Mouse (Mus musculus) testis, adult 2 months (tissue): ENCODE data around the gene Ncbp3. TPM values are rescaled to one million over a fixed set of nuclear protein-coding genes. Genes with fewer than 3 reads are reported as not detected.
A peak's percentile ranks its signal among the peaks of the same experiment; 100 is the strongest.

ENCODE experiments used
- H3K27ac ChIP-seq: fragments of 200-500 bp; 2 replicates; pipeline ENCODE4 v1.5.1; 2012; ENCODE audit warnings: low read depth, low read length; ENCODE audit not compliant: control insufficient read depth, insufficient read depth
- H3K27me3 ChIP-seq: fragments of 200-500 bp; 2 replicates; pipeline ENCODE4 v1.6.1; 2012; ENCODE audit warnings: mild to moderate bottlenecking, low read length, moderate library complexity; ENCODE audit not compliant: control insufficient read depth, insufficient read depth
- H3K36me3 ChIP-seq: fragments of 200-500 bp; 2 replicates; pipeline ENCODE4 v1.6.1; 2012; ENCODE audit warnings: mild to moderate bottlenecking, low read length; ENCODE audit not compliant: control insufficient read depth, insufficient read depth
- H3K4me1 ChIP-seq: fragments of 200-500 bp; 2 replicates; pipeline ENCODE4 v1.6.1; 2012; ENCODE audit warnings: low read length; ENCODE audit not compliant: control insufficient read depth, insufficient read depth
- H3K4me3 ChIP-seq: fragments of 200-500 bp; 2 replicates; pipeline ENCODE4 v1.5.1; 2012; ENCODE audit warnings: low read depth, mild to moderate bottlenecking, low read length, moderate library complexity, mixed read lengths; ENCODE audit not compliant: control insufficient read depth
- CTCF ChIP-seq: fragments of 200-500 bp; IDR thresholded peaks from 2 replicates; pipeline ENCODE4 v1.5.1; 2012; ENCODE audit warnings: low read depth, mild to moderate bottlenecking, inconsistent platforms, low read length, moderate library complexity; ENCODE audit not compliant: control insufficient read depth, insufficient read depth, insufficient replicate concordance
- POLR2A ChIP-seq: fragments of 200-500 bp; IDR thresholded peaks from 2 replicates; pipeline ENCODE4 v1.6.1; 2012; ENCODE audit warnings: low read depth, mild to moderate bottlenecking, inconsistent platforms, low read length, moderate library complexity; ENCODE audit not compliant: control insufficient read depth
- polyA plus RNA-seq: library from polyadenylated mRNA; depleted of rRNA; stranded (reverse); fragments of >200 nt; gene quantifications from 2 replicates; pipeline ENCODE4 v1.2.3, GENCODE M21; 2012

Ncbp3 gene
- polyA plus RNA-seq, 1 experiment: 1.8 TPM

GRCm38 (mm10) chr11:73048030-73048876 is 670 bp downstream of the Ncbp3 start:
- H3K4me1 ChIP-seq: peaks cover 11% of the 10 kb centered on the region
- no peaks in the 10 kb centered on the region for H3K27me3 ChIP-seq
- peak overlapping the region; percentile 99 for H3K4me3 ChIP-seq
- H3K27ac ChIP-seq: peak overlapping the region; percentile 96
- TF ChIP-seq POLR2A: no peak
- no peak for TF ChIP-seq CTCF
- no peaks in the 10 kb centered on the region; the same call in 1 of the 2 replicates for H3K36me3 ChIP-seq

DNA sequence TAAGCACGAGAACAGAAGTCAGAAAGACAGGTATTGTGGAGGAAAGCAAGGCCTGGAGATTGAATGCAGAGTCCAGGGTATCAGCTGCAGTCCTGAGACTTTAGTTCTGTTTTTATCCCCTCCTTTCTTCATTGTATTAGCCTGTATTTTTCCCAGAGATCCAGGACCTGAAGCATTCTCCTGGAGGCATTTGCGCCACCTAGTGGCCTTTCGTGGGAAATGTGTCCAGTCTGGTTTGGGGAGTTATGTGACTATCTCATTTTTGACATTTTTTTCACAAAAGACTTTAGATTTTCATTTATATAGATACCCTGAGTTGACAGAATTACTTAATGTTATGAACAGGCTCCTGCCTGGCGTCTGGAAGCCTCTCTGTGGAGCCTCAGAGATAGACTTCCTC is 1.8 kb downstream of the Ncbp3 start:
- no peaks in the 10 kb centered on the region for H3K27me3 ChIP-seq
- H3K27ac ChIP-seq: no peak overlapping the region
- TF ChIP-seq POLR2A (no peak), CTCF (peak; percentile 57; the same call in 1 of the 2 replicates)
- peaks cover 11% of the 10 kb centered on the region for H3K4me1 ChIP-seq
- H3K36me3 ChIP-seq: peaks cover 2% of the 10 kb centered on the region; the same call in 1 of the 2 replicates
- H3K4me3 ChIP-seq: no peak overlapping the region

DNA sequence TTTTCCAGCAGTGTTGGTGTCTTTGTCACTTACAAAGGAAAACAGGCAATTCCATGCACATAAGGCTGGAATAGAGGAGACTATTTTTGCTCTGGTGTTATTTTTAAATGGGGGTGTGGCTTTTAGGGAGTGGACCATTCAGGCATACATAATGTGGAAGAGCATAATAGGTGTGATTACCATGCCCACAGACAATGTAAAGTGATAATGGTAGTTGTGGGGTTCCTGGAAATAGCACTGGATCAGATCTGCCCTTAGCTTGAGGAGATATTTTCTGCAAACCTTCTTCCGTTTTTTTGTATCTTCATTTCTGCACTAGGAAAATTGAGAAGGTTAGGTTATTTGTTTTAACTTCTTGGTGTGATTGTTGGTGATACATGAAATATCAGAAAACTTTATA is 5.2 kb downstream of the Ncbp3 start:
- no peaks in the 10 kb centered on the region for H3K27me3 ChIP-seq
- TF ChIP-seq POLR2A: no peak
- no peak for TF ChIP-seq CTCF
- H3K36me3 ChIP-seq: peaks cover 2% of the 10 kb centered on the region
- H3K4me1 ChIP-seq: peaks cover 8% of the 10 kb centered on the region
- H3K4me3 ChIP-seq: no peak overlapping the region
- no peak overlapping the region for H3K27ac ChIP-seq

DNA sequence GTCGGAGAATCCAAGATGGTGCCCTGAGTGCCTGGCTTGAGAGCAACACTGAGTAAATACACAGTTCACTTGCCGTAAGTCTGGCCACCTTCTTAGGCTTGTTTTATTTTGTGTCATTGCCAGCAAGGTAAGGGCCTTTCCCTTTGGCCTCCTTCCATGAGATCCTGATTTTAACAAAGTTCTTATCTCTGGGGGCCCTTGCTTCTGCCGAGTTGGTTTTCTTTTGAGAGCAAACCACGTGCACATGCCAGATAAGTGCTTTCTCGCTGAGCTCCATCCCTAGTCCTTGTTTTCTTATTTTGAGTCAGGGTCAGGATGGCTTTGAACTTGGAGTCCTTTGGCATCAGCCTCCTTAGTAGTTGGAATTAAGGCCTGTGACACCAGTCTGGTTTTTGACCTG is 10.1 kb downstream of the Ncbp3 start:
- peaks cover 2% of the 10 kb centered on the region for H3K36me3 ChIP-seq
- TF ChIP-seq CTCF (no peak), POLR2A (no peak)
- no peaks in the 10 kb centered on the region for H3K27me3 ChIP-seq
- H3K4me1 ChIP-seq: no peaks in the 10 kb centered on the region
- H3K4me3 ChIP-seq: no peak overlapping the region
- no peak overlapping the region for H3K27ac ChIP-seq

- Histone ChIP-seq H3K27me3 (no peaks in the 10 kb centered on the region), H3K4me3 (no peak overlapping the region), H3K36me3 (no peaks in the 10 kb centered on the region; the same call in none of the 2 replicates), H3K27ac (no peak overlapping the region), H3K4me1 (no peaks in the 10 kb centered on the region)
- TF ChIP-seq CTCF (no peak), POLR2A (no peak)
Observed at GRCm38 (mm10) chr11:73059630-73060029, 12.0 kb downstream of the Ncbp3 start.

GRCm38 (mm10) chr11:73061413-73061812 is 13.8 kb downstream of the Ncbp3 start:
- H3K4me1 ChIP-seq: no peaks in the 10 kb centered on the region
- no peak overlapping the region for H3K27ac ChIP-seq
- no peak overlapping the region for H3K4me3 ChIP-seq
- no peak for TF ChIP-seq CTCF
- no peak for TF ChIP-seq POLR2A
- H3K36me3 ChIP-seq: no peaks in the 10 kb centered on the region; the same call in none of the 2 replicates
- H3K27me3 ChIP-seq: no peaks in the 10 kb centered on the region

DNA sequence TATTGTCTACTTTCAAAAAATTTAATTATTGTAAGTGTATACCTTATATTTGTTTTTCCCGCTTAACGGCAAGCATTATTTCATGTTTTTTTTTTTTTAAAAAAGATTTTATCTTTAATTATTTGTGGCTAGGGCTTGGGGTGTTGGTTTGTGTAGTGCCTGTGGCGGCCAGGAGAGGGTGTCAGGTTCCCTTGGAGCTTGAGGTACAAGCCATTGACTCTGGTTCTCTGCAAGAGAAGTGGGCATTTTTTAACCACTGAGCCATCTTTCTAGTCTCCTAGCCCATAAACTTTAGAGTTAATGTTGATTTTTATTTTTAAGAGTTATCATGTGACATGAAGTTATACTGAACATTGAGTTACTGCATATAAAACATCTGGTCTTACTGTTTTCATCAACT is 24.3 kb downstream of the Ncbp3 start:
- H3K4me1 ChIP-seq: no peaks in the 10 kb centered on the region
- peaks cover 4% of the 10 kb centered on the region for H3K36me3 ChIP-seq
- TF ChIP-seq POLR2A (no peak), CTCF (peak; percentile 25; the same call in 1 of the 2 replicates)
- no peak overlapping the region for H3K4me3 ChIP-seq
- no peak overlapping the region for H3K27ac ChIP-seq
- H3K27me3 ChIP-seq: no peaks in the 10 kb centered on the region
